Mouse (Mus musculus): ENCODE data around the gene Gstt3. TPM values are rescaled to one million over a fixed set of nuclear protein-coding genes. Genes with fewer than 3 reads are reported as not detected.

The Gstt3 gene
- total RNA-seq (2023), result 1.4 TPM

DNA sequence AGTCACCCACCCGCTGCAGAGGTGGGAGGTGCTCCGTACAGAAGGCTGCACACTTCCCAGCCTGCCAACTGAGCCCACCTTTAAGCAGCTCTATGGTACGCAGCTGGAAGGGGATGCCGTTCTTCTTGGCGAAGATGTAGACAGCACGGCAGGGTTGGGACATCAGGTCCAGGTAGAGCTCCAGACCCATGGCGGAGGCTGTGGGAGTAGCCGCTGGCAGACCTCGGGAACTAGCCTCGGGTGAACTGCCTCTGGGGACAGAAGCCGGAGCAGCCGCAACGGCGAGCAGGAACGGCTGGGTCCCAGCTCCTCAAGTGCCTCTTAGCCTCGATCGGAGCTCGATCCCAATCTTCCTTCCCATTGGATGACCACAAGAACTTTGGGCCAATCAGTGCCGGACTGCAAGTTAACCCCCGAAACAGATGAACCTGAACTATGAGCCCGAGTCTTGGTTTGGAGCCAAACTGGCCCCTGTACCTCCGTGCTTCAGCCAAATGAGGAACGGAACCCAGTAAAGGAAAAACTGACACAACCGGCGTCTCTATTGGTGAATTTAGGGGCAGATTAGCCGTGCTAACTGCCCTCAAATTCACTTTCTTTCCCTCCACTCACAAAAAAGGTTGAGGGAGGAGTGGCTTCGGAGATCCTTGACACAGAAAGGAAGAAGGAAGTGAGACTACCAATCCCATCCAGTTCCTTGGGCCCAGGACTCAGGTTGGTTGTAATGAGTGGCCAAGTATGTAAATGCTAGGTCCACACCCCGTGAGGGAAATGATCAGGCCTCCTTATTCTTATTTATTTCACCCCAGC, at the start of gene Gstt3, which contains the start of gene Gm20441:
Gstt3 (minus strand) TSS at position 646 of the 810 bp plus-strand sequence.
Gm20441 (minus strand) TSS at position 186 of the 810 bp plus-strand sequence.

DNA sequence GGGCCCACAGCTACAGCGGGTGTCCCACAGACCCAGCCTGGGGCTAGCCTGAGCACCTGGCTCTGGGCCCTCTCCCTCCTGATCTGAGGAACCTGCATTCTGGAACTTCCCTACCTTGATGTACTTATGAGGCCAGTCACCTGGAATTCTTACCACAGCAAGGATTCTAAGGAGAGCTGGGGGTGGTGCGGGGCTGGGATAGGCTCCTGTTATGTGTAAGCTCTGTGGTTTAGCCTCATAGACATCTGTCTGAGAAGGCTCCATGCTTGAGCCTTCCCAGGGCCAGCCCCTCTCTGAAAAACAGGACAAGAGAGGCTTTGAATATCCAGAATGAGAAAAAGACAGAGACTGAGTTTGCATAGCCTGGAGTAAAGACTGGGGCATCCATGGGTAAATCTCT, 41.2 kb upstream of the Gstt3 start, which contains the start of gene Gstt4:
Gstt4 (minus strand) TSS at position 101 of the 400 bp plus-strand sequence.

DNA sequence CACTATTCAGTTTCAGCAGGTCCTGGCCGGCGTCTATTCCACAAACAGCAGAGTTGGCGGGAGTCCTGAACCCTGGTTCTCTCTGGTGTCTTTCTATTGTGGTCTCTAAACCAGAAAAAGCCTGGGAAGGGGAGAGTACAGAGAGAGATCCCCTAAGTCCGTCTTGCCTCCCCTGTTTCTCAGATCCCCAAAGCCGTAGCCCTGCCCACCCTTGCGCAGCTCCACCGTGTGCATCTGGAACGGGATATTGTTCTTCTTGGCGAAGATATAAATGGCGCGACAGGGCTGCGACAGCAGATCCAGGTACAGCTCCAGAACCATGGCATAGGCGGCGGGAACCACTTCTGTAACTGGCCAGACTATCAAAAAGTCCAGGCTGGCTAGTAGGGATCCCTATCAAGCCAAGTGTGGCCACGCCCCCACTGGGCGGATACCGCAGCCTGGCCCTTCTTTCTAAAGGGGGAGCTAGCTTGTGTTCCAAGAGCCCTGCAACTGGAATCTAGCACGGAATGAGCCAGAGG, 17.0 kb upstream of the Gstt3 start, which contains the start of gene Gstt1:
Gstt1 (minus strand) TSS at position 409 of the 521 bp plus-strand sequence.

DNA sequence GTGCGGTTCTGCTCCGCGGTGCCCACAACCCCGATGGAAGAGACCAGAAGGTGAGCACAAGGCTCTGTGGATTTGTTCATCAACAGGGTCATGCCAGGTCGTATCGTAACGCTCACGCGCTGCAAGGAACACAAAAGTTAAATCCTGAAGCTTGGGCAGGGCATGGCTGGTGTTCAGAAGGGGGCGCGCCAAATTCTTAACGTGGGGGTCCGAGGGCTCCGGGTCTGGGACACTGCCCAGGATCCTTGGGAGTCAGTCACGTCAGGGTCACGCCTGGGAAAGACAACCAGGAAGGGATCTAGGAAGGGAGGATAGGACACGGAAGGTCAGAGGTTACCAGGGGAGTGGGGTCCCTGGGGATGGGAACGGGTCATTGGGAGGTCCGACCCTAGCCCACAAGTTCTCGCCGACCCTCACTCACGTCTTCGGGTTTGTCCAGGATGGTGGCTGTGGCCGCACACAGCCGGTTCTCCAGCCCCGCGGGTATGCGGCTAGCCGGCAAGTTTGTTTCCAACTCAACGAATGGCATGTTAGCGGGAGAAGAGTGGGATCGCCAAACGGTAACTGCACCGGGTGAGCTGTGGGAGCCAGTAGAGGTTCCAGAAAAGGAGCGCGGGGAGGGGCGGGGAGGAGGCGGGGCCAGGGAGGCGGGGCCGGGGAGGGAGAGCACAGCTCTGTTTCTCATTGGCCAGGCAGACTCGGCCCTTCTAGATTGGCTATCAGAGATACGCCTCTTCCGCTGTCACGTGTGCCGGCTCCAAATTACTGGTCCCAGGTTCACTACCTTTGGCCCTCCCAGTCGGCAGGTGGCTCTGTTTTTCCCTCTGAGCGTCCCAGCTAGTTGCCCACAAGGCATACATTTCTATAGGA, 8.2 kb downstream of the Gstt3 start, which contains the start of gene Ddt:
Ddt (minus strand) TSS at position 620 of the 870 bp plus-strand sequence.

DNA sequence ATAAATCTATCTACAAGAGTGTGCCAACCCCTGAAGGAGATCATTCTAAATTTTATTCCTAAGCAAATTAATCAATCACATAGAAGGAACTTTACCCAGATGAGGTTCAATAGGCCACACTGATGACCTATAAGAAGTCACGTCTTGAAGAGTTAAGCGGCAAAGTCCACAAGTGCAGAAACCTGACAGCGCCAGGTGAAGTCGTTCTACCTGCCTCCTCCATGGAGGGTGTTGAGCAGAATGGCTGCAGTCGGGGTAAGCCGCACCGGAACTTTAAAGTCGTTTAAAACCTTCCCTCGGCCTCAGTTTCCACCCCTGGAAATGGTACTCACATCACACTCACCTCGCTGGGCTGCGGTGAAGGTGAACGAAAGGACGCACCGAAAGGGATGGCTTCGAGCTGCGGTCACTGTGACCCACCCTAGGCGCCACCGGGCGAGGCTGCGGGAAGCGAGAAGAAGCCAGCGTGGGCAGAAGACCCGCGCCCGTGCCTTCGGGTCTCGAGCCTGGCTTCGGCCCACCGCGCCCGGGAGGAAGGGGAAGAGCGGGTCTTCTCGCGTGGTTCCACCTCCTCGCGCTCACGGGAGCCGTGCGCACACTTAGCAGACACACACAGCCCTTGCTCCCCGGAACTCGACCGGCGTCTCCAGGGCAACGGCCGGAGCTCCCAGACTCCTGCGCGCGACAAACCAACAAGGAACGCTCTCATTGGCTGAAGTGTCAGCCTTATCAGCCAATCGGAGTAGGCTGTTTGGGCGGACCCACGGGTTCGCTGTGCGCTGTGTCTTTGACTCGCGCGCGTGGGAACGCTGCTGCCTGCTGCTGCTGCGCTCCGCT, 17.3 kb downstream of the Gstt3 start, which contains the start of gene Cabin1:
Cabin1 (minus strand) TSS at position 660 of the 837 bp plus-strand sequence.

Other genes starting within 250 kb of the Gstt3 start
- 4.3 TPM for gene Lrrc75b, start 221.1 kb downstream of the Gstt3 start, total RNA-seq (2023)
- 21.5 TPM for gene Ggt1, start 219.8 kb downstream of the Gstt3 start, total RNA-seq (2023)
- gene Ggt5, start 192.1 kb downstream of the Gstt3 start, total RNA-seq (2023), result 28.1 TPM
- 4.5 TPM for gene Susd2, start 137.4 kb downstream of the Gstt3 start, total RNA-seq (2023)
- 113 TPM for gene Cabin1, start 17.1 kb downstream of the Gstt3 start, total RNA-seq (2023)
- 22.5 TPM for gene Ddt, start 8.0 kb downstream of the Gstt3 start, total RNA-seq (2023)
- gene Gm20441, start 460 bp downstream of the Gstt3 start, total RNA-seq (2023), result not detected
- not detected for gene Gstt1, start 17.2 kb upstream of the Gstt3 start, total RNA-seq (2023)
- not detected for gene Gstt4, start 41.1 kb upstream of the Gstt3 start, total RNA-seq (2023)
- gene Gstt2, start 56.0 kb upstream of the Gstt3 start, total RNA-seq (2023), result 15.5 TPM
- 234 TPM for gene Mif, start 78.8 kb upstream of the Gstt3 start, total RNA-seq (2023)
- 4.4 TPM for gene Derl3, start 112.0 kb upstream of the Gstt3 start, total RNA-seq (2023)
- 40.9 TPM for gene Smarcb1, start 140.2 kb upstream of the Gstt3 start, total RNA-seq (2023)
- gene Chchd10, start 151.7 kb upstream of the Gstt3 start, total RNA-seq (2023), result 32.8 TPM
- gene Mmp11, start 155.1 kb upstream of the Gstt3 start, total RNA-seq (2023), result 2.8 TPM
- not detected for gene Gm867, start 159.3 kb upstream of the Gstt3 start, total RNA-seq (2023)
- 6.7 TPM for gene Vpreb3, start 161.6 kb upstream of the Gstt3 start, total RNA-seq (2023)
- 1.0 TPM for gene Gm5134, start 173.1 kb upstream of the Gstt3 start, total RNA-seq (2023)